Mouse (Mus musculus): Measurements from ENCODE around the gene Dppa2.
"Not testable (repeated sequence)": the region's sequence is repeated elsewhere in the genome, so short reads cannot be mapped to it uniquely, and the experiment has no call there.

Gene Dppa2

DNA sequence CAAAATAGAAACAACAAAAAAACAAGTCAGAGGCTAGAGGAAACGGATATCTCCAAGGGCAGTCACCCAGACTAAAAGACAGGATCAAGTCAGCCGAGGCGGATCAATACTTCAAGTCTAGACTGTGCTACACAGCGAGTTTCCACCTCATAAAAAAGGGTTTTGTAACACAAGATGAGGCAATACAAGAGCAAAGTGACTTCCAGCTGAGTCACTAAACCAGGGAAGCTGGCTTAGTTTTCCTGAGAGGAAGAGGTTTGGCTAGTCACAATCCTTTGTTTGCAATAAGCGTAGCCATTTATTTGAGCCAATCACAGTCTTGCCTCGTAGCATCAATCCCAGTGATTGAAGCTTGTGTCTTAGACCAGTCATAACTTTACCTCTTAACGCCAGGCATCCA lies at the start of gene Dppa2:
Gene Dppa2, plus strand, starts transcription at position 400 of the 400 bp plus-strand sequence.
- DNase-seq: no peak

DNA sequence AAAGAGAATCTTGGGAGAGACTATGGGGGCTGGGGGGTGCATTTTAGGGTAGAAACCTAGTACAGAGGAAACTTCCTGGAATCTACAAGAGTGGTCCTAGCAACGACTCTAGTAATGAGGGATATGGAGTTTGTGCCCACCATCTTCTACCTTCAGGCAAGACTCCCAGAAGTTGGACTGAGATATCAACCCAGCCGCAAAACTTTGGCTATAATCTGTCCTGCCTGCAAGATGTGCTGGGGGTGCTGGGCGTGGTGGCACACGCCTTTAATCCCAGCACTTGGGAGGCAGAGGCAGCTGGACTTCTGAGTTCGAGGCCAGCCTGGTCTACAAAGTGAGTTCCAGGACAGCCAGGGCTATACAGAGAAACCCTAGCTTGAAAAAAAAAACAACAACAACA lies 49.1 kb upstream of the Dppa2 start:
- DNase-seq: no peak

DNA sequence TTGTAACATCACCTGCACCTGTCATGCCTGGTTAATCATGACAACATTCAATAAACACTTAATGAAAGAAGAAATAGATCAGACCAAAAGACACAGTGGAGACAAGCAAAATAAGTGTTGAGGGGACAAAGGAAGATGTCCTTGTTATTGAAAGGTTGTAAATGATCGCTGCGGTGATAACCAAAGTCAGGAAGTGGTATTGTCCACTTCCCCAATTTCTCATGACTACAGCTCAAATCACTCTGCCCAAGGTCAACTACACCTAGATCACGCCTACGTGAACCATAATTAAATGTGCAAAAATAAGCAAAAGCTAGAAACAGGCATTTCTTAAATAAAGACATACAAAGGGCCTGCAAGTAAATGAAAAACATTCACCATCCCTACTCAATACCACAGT lies 44.2 kb upstream of the Dppa2 start:
- no peak for DNase-seq

DNA sequence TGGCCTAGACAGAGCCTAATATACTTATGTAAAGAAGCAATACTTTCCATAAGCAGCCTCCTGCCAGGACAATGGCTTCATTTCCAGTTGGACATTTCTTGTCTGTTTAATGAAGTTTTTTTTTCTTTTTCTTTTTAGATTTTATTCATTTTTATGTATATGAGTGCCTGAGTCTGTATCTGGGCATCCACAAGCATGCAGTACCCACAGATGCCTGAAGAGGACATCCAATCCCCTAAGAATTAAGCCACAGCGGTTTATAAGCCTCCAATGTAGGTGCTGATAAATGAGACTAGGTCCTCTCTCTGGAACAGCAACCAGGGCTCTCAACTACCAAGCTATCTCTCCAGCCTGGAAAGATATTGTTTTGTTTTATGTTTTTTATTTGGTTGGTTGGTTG lies 40.8 kb upstream of the Dppa2 start:
- DNase-seq: no peak

DNA sequence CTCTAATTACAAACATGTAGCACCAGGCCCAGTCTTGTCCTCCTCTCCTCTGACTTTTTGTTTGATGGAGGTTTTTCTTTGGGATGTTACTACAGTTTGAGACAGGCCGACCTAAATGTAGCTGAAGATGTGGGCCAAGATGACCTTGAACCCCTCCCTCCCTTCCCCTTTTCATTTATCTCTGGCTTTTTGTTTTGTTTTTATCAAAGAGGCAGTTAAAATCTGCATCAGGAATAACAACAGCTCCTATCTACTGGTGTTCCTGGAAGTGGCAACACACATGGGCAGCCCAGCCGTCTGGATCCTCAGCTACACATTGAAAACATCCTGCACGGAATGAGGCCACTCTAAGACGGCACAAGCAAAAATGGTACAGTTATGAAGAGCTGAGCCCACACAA lies 37.9 kb upstream of the Dppa2 start:
- DNase-seq: no peak

DNA sequence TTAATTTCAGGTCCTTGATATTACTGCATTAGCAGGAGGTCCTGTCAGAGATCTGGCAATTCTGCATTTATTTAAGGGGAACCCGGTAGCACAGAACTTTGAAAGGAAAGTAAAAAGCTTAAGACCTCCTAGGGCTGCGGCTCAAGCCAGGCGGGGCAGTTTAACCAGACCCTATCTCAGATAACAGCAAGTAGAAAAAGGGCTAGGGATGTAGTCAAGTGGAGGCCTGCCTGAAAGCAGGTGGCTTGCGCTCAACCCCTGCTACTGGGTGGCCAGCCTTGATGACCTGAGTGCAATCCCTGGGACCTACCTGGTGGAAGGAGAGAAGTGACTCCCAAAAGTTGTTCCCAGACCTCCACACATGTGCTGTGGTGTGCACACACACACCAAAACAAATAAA lies 26.8 kb upstream of the Dppa2 start:
- no peak for DNase-seq

DNA sequence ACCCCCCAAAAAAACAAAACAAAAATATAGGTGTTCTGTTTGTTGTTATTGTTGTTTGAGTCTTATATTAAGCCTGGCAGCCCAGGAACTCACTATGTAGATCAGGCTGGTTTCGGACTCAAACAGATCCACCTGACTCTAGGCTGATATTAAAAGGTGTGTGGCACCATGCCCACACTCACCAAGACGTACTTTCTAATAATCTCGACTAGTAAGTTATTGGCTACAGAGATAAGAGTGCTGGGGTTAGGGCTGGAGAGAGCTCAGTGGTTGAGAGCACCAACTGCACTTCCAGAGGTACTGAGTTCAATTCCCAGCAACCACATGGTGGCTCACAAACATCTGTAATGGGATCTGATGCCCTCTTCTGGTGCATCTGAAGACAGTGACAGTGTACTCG lies 22.8 kb upstream of the Dppa2 start:
- DNase-seq: no peak

DNA sequence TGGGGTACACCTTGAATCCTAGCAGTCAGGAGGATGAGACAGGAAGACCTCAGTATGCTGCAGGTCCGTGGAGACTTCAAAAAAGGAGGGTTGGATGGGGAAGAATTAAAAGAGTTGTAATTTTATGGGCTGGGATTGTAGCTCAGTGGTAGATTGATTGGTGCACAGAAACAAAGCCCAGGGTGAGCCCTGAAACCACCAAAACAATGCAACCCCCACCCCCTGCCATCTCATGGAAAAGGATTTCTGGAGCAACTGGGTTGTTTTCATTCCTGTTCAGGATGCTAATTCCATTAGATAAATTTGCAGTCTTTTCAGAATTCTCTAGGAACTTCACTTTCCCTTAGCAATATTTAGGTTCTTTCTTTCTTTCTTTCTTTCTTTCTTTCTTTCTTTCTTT lies 20.9 kb upstream of the Dppa2 start:
- no peak for DNase-seq

DNA sequence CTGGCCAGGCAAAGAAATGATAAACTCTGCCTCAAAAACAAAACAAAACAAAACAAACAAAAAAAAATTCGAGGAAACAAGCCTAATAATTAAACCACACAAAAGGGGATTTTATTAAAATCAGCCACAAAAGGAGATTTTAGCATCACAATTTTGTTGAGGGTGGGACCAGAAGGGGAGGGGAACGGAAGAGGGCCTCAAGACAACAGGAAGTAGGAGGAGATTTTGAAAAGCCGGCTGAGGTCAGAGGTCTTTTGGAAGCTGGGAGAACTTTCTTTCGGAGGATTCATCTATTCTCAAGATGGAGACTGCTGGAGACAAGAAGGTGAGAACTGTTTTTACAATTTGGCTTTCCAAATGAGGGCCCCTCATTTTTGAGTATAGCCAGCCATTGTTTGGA lies 20.2 kb upstream of the Dppa2 start, which contains the start of gene Dppa4:
Gene Dppa4, plus strand, starts transcription at position 217 of the 400 bp plus-strand sequence.
- no peak for DNase-seq

DNA sequence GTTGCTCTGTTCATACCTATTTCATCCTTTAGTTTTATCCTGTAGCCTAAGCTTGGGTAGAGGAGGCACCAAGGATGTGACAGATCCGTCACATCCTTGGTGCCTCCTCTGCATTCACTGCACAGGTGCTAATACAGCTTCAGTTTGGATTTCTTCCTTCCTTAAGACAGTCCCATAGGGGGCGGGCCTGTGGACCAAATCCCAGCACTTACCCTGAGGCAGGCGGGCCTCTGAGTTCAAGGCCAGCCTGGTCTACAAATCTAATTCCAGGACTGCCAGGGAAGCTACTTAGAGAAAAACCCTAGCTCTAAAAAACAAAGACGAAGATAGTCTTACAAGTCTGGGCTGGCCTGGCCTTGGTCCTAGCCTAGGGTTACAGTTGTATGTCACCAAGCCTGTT lies 18.2 kb upstream of the Dppa2 start:
- DNase-seq: no peak

DNA sequence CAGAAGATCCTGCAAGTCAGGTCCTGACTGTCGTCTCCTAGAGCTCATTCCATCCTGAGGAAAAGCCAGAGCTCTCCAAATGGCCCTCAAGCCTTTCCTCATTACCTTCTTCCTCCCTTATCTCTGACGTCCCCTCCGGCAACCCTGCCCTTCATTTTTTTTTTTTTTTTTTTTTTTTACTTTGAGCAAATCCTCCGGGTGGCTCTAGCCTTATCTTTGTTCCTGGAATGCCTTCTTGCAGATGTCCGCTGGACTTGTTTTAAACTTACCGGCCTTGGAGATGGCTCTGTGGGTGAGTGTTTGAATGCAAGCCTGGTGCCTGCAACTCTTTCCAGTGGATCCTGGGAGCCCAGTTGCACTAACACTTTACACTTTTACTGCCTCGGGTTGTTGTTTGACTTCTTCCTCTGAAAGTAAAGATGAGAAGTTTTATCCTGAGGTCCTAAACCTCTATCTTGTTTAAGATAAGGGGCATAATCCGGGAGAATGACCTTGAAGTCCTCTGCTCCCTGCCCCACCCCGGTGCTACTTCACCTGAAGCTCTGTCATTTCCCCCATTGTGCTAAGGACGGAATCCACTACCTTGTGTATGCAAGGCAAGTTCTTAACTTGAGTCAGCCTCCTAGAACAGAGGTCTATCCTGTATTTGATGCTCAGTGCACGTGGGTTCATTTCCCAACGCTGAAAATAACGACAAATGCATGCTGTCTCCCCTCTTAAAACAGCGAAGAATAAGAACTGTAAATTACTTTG lies 6.1 kb upstream of the Dppa2 start:
- DNase-seq: no peak

DNA sequence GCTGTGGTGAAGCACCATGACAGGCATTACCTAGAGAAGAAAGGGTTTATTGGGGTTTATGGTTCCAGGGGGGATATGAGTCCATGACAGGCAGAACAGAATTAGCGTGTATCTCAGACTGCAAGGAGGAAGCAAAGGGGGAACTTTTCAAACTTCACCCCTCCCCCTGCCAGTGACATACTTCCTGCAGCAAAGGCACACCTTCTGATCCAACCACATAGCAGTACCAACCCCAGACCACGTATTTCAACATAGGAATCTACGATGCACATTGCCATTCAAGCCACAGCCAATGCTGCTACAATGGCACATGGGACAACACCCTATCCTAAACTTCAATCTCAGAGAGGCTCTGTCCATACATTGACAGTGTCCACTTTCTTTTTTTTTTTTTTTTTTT lies 3.8 kb upstream of the Dppa2 start:
- no peak for DNase-seq

DNA sequence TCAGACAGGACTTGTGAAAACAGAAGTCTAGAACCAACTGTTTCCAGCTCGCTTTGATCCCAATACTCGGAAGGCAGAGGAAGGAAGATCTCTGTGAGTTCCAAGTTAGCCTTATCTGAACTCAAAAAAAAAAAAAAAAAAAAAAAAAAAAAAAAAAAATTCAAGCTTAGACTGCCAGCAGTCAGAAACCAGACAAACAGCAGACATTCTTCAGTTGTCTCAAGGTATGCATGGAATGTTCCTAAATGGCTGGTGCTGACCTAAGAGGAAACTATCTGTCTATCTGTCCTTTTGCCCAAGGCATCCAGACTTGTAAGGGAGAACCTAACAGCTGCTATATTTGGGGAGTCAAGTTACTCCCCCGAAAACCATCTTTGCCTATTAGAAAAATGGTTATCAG lies 275 bp downstream of the Dppa2 start:
- no peak for DNase-seq

DNA sequence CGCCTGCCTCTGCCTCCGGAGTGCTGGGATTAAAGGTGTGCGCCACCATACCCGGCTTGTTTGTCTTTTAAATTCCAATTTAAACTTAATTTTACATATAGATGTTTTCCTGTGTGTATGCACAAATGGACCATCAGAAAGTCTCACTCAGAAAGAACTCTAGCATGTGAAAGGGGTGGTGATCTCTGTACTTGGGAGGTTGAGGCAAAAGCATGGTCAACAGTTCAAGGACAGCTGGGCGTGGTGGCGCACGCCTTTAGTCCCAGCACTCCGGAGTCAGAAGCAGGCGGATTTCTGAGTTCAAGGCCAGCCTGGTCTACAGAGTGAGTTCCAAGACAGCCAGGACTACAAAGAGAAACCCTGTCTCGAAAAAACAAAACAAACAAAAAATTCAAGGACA lies 5.2 kb downstream of the Dppa2 start:
- not testable (repeated sequence) for DNase-seq

DNA sequence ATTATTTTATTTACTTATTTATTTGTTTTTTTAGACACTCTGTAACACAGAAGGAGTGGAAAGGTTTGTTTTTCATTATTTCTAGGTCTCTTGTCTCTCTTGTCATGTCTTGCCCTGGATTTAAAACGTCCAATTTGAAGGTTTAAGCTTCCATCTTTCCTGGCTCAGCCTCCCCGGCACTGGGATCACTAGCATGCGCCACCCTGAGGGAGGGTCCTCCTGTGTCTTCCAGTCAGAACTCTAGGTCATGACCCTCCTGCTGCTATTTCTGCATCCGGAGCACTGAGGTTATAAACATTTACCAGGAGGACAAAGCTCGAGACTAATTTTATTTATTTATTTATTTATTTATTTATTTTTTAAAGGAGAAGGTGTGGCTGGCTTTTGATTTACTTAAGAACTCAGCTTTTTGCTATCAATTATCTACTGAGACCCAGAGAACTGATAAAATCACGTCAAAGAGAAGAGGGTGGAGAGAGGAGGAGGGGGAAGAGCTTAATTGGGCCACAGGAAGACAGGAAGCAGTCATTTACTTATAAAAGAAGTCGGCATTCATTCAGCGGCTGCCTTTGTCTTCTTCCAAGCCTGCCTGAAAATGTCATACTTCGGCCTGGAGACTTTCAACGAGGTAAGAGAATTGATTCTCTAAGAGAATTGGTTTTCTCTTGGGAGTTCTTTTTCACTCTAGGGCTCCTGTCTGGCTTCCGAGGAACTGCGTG lies 6.4 kb downstream of the Dppa2 start:
- no peak for DNase-seq

DNA sequence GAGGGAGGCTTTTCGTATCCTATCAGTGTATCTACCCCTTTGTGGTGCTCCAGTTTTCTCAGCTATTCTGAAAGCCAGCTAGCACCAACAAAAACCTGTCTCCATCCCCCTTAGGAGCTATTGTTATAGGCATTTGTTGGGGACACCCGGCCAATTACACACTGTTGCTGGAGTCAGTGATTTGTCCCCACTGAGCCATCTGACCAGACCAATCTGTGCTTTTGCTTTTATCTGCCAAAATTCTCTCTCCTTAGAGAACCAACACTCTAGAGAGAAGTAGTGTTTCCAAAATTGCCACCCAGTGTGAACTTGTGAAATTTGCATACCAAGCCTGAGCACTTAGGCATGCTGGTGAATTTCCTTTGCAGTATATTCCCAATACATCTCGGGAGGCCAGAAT lies 11.6 kb downstream of the Dppa2 start:
- no peak for DNase-seq

DNA sequence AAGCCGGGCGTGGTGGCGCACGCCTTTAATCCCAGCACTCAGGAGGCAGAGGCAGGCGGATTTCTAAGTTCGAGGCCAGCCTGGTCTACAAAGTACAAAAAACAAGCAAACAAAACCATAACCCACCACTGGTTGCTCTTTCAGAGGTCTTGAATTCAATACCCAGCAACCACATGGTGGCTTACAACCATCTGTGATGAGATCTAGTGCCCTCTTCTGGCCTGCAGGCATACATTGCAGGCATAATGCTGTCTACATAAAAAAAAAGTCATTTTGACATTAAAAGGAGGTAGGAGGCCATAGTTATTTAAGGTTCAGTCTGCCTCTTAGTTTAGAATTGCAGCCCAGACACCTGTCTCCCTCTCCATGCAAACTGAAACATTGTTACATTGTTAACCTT lies 17.1 kb downstream of the Dppa2 start:
- DNase-seq: no peak

DNA sequence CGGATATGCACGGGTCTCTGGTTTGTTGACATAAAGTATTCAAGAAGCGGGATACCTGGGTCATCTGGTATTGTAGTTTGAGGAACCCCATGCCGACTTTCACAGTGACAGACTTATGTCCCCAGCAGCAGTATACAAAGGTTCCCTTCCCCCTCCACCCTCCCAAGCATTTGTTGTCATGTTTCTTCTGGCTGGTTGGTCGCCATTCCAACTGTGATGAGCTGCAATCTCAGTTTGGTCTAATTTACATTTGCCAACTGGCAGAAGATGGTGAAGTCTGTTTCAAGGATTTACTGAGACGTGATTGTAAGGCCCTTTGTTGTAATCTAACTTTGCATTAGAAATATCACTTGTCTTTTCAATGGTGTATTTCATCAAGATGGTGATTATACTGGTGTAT lies 19.4 kb downstream of the Dppa2 start:
- no peak for DNase-seq

DNA sequence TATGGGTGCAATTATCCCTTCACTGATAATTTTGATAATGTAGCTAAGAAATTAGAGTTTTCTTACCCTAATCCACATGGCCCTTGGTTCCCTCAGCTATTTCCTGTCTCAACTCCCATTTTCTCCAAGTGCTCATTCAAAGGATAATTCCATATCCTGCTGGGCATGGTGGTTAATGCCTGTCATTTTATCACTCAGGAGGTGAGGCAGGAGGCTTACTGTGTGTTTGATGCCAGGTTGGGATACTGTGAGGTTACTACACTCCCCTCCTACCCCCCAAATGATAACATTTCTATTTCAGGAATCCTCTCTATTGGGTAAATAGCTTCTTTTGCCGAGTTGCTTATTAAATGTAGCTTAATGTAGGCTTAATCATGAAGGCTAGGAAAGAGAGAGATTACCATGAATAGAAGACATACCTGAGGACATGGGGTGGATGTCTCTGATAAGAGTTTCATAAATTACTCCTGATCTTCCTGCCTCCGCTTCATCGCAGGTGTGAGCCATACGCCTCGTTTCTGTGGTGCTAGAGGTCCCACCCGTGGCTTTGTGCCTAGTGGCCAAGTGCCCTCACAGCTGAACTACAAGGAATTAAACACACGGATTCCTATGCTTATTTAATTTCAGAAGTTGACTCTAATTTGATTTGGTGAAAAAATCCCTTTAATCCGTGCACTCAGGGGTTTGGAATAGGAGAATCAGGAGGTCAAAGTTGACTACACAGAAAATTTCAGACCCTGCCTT lies 20.1 kb downstream of the Dppa2 start:
- DNase-seq: no peak

DNA sequence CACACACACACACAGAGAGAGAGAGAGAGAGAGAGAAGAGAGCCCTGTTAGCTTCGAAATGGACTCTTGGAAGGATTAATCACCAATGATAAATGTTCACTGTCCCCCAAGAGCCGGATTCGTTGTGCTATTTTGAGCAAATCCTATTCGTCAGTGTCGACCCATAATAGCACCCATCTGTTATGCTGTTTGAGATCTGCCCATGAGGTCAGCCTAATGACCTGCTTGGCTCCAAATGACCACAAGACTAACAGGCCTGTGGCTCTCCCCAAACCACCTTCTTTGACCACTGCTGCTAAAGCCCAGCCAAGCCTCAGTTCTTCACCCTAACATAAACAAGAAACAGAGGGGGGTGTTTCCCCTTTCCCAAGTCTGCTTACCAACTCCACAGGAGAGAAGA lies 23.2 kb downstream of the Dppa2 start:
- DNase-seq: peak; percentile 29

DNA sequence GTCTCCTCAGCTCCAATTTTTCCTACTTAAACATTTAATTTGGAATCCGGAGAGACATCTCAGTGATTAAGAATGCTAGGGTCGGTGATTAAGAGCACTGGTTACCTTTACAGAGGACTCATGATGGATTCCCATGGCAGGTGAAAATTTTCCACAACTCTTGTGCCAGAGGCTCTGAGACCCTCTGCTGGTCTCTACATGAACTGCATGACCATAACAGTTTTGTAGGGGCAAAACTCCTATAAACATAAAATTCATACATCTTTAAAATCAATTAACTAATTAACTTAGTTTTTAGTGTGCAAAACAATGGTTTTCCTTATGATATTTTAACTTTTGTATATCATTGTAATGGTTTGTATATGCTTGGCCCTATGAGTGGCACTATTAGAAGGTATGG lies 24.7 kb downstream of the Dppa2 start:
- no peak for DNase-seq

DNA sequence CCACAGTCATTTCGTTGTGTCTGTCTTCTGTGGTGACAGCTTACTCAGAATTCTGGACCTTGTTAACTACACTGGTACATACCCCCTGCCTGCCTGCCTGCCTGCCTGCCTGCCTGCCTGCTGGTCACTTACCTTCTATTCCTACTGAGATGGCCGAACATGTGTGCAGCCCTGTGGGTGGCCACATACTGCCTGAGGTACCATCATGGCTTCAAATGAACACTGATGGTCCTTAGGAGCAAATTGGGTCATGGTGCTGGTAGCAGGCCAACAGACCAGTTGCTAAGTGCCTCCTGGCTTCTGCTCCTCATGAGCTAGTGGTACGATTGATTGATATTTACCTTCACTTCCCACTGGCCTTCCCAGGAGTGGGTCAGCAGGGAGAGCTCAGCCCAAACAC lies 28.1 kb downstream of the Dppa2 start:
- DNase-seq: no peak

DNA sequence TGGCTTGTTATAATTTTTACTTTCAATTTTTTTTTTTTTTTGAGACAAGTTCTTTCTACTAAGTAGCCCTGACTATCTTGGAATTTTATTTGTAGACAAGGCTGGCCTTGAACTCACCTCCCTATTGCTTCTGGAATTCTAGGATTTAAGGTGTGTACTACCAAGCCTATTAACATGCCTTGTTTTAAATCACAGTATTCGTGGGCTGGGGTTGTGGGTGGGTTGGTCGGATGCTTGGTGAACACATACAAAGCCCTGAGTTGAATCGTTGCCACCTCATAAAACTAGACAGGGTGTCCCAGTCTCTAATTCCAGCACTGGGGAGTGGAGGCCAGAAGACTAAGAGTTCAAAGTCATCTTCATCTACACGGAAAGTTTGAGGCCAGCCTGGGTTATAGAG lies 31.6 kb downstream of the Dppa2 start:
- no peak for DNase-seq

DNA sequence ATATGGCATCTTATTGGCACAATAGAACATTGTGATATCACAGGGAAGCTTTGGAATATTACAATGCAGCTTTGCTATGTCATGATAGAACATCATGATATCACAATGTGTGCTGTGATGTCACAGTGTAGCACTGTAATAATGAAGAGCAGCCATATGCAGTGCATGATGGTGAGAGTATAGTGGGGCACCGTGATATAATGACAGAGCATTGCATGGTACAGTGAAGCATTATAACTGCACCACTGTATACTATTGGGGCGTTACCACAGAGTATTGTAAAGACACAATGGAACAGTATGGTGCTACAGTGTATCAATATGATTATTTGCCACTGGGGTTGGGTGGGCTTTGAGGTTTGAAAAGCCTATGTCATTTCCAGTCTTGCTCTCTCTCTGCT lies 40.5 kb downstream of the Dppa2 start:
- DNase-seq: no peak
